Mouse (Mus musculus) ES-E14 (cell line): ENCODE data around the gene Mccc2. TPM values are rescaled to one million over a fixed set of nuclear protein-coding genes. Genes with fewer than 3 reads are reported as not detected.
A peak's percentile ranks its signal among the peaks of the same experiment; 100 is the strongest.

Experiments used
- DNase-seq: peaks from one replicate; pipeline ENCODE4 v3.0.0-alpha.2; 2013; ENCODE audit warnings: low read depth, low spot score
- H3K27ac ChIP-seq: 2 replicates; pipeline ENCODE4 v1.5.1; 2012; ENCODE audit warnings: low read depth, mild to moderate bottlenecking, low read length, moderate library complexity, mixed read lengths; ENCODE audit not compliant: poor library complexity, insufficient read depth, severe bottlenecking
- H3K36me3 ChIP-seq: 2 replicates; pipeline ENCODE4 v1.6.1; 2012; ENCODE audit warnings: mild to moderate bottlenecking, low read length, moderate library complexity, mixed read lengths; ENCODE audit not compliant: control insufficient read depth, poor library complexity, insufficient read depth, severe bottlenecking
- H3K4me1 ChIP-seq, 2 experiments: fragments of 150-350 bp in 1 of 2; sonication (generic) in 1 of 2; 2 replicates each; pipeline ENCODE4 v1.6.1; 2012; ENCODE audit warnings: low read length in 2 of 2, mild to moderate bottlenecking in 1 of 2, mixed read lengths in 1 of 2; ENCODE audit not compliant: control insufficient read depth in 2 of 2, insufficient read depth in 2 of 2, poor library complexity in 1 of 2
- H3K4me3 ChIP-seq, 2 experiments: fragments of 150-350 bp in 1 of 2; sonication (generic) in 1 of 2; 2 replicates each; pipeline ENCODE4 v1.5.1; 2012; ENCODE audit warnings: low read length in 2 of 2, low read depth in 1 of 2, mild to moderate bottlenecking in 1 of 2, mixed read lengths in 1 of 2; ENCODE audit not compliant: insufficient read depth in 1 of 2, poor library complexity in 1 of 2, severe bottlenecking in 1 of 2
- H3K9ac ChIP-seq: 2 replicates; pipeline ENCODE4 v1.6.1; 2012; ENCODE audit warnings: low read depth, mild to moderate bottlenecking, low read length, mixed read lengths; ENCODE audit not compliant: poor library complexity, insufficient read depth, severe bottlenecking
- H3K9me3 ChIP-seq: fragments of 150-350 bp; sonication (generic); 2 replicates; pipeline ENCODE4 v1.6.1; 2012; ENCODE audit warnings: low read depth, mild to moderate bottlenecking, low read length; ENCODE audit not compliant: control insufficient read depth, insufficient read depth
- CHD2 ChIP-seq: IDR thresholded peaks from 2 replicates; pipeline ENCODE4 v1.6.1; 2014; ENCODE audit warnings: mild to moderate bottlenecking, low read depth, low read length, inconsistent platforms
- HCFC1 ChIP-seq: IDR thresholded peaks from 2 replicates; pipeline ENCODE4 v1.6.1; 2012; ENCODE audit warnings: low read length, inconsistent platforms, borderline replicate concordance; ENCODE audit not compliant: insufficient read depth
- MAFK ChIP-seq: IDR thresholded peaks from 2 replicates; pipeline ENCODE4 v1.6.1; 2014; ENCODE audit warnings: mild to moderate bottlenecking, low read depth, low read length, inconsistent platforms; ENCODE audit not compliant: insufficient read depth
- ZC3H11A ChIP-seq: IDR thresholded peaks from 2 replicates; pipeline ENCODE4 v1.6.1; 2012; ENCODE audit warnings: low read depth, mild to moderate bottlenecking, inconsistent platforms, low read length, borderline replicate concordance
- ZNF384 ChIP-seq: IDR thresholded peaks from 2 replicates; pipeline ENCODE4 v1.6.1; 2012; ENCODE audit warnings: low read depth, low read length, inconsistent platforms
- in situ Hi-C, 2 experiments: fragments of 600-800 bp; cut with MboI; formaldehyde crosslinking; loops; one replicate each; pipeline ENCODE4 v1.15.1; 2025; ENCODE audit warnings: low sequenced_read_pairs in 2 of 2, inconsistent platforms in 1 of 2; ENCODE audit not compliant: unreplicated experiment in 2 of 2
- total RNA-seq: library from RNA; depleted of rRNA; stranded (reverse); fragments of 300-350 nt; gene quantifications from 2 replicates; pipeline ENCODE4 v1.2.3, GENCODE M21; 2012

Gene Mccc2
- total RNA-seq, 1 experiment: 27.4 TPM

DNA sequence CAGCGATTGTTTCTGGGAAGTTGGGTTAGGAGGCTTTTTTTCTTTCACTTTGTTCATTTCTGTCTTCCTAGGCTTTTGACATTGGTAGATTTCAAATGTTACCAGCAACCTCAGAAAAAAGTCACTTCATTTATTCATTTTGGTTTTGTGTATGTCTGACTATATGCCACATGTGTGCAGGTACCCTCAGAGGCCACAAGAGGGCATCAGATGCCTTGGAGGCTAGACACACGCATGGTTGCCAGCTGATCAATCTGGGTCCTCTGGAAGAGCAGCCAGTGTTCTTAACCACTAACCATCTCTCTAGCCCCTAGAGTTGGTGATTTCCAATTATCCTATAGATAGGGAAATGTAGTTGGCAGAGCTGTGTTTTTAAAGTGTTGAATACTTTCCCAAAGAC, 71.9 kb downstream of the Mccc2 start:
- in situ Hi-C loops: no loop called here
- Histone ChIP-seq H3K9ac (no peak overlapping the region), H3K27ac (no peak overlapping the region), H3K36me3 (no peaks in the 10 kb centered on the region), H3K4me1 (peaks cover 0 to 2% of the 10 kb centered on the region in 2 experiments; a peak in 1 of 4 replicates), H3K9me3 (no peaks in the 10 kb centered on the region), H3K4me3 (no peak overlapping the region)
- DNase-seq: peak; percentile 6
- TF ChIP-seq ZNF384 (no peak), HCFC1 (no peak), MAFK (no peak), CHD2 (no peak), ZC3H11A (no peak; the same call in 1 of the 2 replicates)

DNA sequence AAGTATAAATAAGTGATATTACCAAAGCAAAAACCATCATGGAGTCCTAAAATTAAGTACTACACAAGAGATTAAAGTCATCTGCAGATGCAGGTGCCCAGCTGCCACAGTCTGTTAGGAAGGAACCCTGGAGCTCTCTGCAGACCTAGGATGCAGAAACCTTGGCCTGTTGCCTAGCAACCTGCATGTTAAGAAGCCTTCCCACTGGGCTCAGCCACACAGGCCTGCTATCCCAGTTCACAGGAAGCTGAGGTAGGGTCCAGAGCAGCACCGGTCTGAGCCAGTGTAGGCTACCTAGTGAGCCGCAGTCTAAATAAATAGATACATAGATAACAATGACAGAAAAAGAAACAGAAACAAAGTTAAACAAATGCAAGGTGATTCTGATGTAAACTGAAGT, 74.8 kb downstream of the Mccc2 start:
- peaks cover 0 to 2% of the 10 kb centered on the region in 2 experiments; a peak in 1 of 4 replicates for H3K4me1 ChIP-seq
- peak; percentile 25 for DNase-seq
- no peak overlapping the region for H3K27ac ChIP-seq
- no peaks in the 10 kb centered on the region for H3K9me3 ChIP-seq
- no peak for TF ChIP-seq ZC3H11A
- TF ChIP-seq HCFC1: no peak
- H3K9ac ChIP-seq: no peak overlapping the region
- H3K36me3 ChIP-seq: no peaks in the 10 kb centered on the region
- in situ Hi-C loops: no loop called here
- no peak overlapping the region for H3K4me3 ChIP-seq

DNA sequence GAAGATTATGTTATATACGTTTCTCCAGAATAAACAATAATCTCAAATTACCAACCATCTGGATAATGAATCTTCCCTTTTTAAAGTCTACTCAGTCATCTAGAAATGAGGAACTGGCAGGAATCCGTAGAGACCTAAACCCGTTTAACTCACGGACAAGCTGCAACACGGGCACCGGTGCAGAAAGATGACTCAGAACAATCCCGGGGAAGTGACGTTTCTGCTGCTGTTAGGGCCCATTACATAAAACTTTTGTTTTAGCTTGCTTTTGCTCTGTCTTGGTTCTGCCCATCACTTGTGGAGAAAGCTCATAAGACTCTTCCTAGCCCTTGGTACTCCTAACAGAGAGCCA, 76.1 kb downstream of the Mccc2 start:
- Histone ChIP-seq H3K9me3 (no peaks in the 10 kb centered on the region), H3K36me3 (no peaks in the 10 kb centered on the region), H3K4me3 (no peak overlapping the region), H3K27ac (no peak overlapping the region), H3K9ac (no peak overlapping the region), H3K4me1 (peaks cover 0 to 2% of the 10 kb centered on the region in 2 experiments; a peak in 1 of 4 replicates)
- TF ChIP-seq ZC3H11A: no peak
- no peak for TF ChIP-seq HCFC1
- no peak for TF ChIP-seq ZNF384
- no peak for TF ChIP-seq CHD2
- no peak for TF ChIP-seq MAFK
- DNase-seq: no peak
- in situ Hi-C loops: no loop called here

DNA sequence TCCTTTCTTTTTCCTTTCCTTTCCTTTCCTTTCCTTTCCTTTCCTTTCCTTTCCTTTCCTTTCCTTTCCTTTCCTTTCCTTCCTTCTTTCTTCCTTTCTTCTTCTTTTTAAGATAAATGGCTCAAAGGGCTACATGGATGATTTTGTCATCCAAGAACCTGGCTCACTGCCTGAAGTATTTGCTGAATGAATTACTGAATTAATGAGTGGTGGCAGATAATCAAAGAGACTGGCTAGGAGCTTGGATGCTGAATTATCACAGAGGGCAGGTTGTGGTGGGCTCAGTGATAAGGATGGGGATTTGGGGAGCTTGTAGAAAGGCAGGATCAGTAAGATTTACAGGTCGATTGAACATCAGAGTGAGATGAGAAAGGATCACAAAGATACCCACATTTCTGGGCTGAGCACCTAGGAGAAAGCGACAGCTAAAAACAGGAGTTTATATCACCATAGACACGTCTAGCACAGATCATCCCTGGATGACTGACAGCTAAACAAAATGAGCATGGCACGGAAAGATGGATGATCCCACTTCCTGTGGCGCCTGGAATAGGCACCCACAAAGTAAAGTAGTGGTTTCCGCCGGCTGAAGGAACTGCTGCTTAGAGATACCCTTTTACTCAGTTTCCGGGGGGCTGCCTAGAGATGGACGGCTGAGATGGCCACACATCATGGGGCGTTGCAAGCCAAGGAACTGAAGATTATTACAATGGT, 76.7 kb downstream of the Mccc2 start:
- TF ChIP-seq CHD2: no peak
- no peak overlapping the region for H3K9ac ChIP-seq
- H3K36me3 ChIP-seq: no peaks in the 10 kb centered on the region
- peaks cover 0 to 2% of the 10 kb centered on the region in 2 experiments; a peak in 1 of 4 replicates for H3K4me1 ChIP-seq
- no peak for DNase-seq
- H3K4me3 ChIP-seq: no peak overlapping the region
- no peak overlapping the region for H3K27ac ChIP-seq
- no peaks in the 10 kb centered on the region for H3K9me3 ChIP-seq
- in situ Hi-C loops: no loop called here

DNA sequence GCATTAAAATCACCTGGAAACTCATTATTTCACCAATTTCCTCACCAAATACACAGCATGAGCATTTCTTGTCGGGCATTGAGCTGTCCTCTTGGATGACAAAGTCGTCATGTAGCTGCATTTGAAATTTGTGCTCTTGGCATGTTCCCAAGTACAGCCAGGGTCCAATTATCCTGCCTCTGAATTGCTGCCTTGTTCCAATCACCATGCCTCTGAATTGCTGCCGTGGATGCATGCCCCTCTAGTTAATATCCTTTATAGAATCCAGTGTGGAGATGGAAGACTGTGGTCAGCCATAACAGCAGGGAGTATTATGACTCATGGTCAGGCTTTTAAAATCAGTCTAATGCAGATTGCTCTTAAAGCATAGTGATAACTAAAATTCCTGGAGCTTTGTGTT, 77.7 kb downstream of the Mccc2 start:
- Histone ChIP-seq H3K4me3 (no peak overlapping the region), H3K36me3 (no peaks in the 10 kb centered on the region), H3K4me1 (peaks cover 0 to 2% of the 10 kb centered on the region in 2 experiments; a peak in 1 of 4 replicates), H3K27ac (no peak overlapping the region), H3K9me3 (no peaks in the 10 kb centered on the region), H3K9ac (no peak overlapping the region)
- no peak for DNase-seq
- TF ChIP-seq ZNF384 (no peak), HCFC1 (no peak), CHD2 (no peak), ZC3H11A (no peak), MAFK (no peak)
- in situ Hi-C loops: no loop called here
